Mouse (Mus musculus) kidney, postnatal 4 days (tissue): ENCODE results near the gene Catip.

Experiments used
- DNase-seq, 2 experiments: peaks; one replicate each; pipeline ENCODE4 v3.0.0; 2021; ENCODE audit warnings: mixed read lengths in 2 of 2

Gene Catip

DNA sequence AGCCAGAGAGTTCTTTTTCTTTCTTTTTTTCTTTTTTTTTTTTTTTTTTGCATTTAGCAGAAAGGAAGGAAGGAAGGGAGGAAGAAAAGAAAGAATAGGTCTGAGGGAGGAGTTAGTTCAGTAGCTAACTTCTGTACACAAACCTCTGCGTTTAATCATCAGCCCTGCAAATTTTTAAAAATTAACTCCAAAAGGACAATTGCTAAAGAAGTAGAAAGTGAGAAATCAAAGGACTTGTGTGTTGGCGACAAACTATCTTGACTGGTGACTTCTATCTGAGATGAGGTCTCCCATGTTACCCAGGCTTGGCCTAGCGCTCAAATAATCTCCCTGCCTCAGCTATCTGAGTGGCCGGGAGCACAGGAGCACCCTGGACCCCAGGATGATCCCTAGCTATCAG lies 42.3 kb downstream of the Catip start:
- DNase-seq = no peak

DNA sequence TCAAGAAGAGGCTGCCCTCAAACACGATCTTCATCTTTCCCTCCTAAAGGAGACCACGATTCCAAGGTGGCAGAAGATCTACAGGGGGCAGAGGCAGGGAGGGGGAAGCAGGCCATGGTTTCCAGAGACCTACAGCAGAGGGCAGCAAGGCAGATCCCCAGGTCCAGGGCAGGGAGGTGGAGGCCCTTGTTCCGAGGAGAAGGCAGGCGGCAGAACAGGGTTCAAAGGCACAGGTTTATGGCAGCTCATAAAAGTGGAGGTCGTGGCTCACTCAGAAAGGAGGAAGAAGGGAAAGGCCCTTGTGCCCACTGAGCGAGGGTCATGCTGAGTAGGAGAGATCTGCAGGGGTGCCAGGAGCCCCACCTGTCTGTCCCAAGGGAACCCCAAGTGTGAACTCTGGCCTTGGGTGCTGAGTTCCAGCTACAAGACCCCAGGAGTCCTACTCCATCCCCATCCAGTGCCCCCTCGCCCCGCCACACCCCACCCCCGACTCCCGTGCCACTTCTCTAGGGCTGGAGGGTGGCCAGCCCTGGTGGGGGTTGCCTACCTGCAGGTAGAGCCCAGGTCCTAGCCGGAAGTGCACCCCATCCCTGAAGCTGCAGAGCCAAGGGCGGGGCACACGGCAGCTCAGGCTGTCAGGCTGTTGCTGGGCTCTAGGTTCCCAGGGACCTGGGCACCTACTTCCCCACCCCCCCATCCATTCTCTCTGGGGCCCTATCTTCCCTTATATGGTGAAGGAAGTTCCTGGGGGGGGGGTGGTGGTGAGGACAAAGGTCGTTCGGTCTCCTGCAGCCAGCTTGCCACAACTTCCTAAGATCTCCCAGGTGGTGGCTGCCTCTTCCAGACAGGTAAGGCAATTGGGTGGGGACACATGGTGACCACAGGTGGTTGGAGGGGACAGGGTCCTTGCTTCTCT lies 46.9 kb downstream of the Catip start, which contains the start of gene Vil1:
Vil1 (plus strand) TSS at position 788 of the 916 bp plus-strand sequence.
- DNase-seq = peak in 1 of 2 experiments; percentile 48

DNA sequence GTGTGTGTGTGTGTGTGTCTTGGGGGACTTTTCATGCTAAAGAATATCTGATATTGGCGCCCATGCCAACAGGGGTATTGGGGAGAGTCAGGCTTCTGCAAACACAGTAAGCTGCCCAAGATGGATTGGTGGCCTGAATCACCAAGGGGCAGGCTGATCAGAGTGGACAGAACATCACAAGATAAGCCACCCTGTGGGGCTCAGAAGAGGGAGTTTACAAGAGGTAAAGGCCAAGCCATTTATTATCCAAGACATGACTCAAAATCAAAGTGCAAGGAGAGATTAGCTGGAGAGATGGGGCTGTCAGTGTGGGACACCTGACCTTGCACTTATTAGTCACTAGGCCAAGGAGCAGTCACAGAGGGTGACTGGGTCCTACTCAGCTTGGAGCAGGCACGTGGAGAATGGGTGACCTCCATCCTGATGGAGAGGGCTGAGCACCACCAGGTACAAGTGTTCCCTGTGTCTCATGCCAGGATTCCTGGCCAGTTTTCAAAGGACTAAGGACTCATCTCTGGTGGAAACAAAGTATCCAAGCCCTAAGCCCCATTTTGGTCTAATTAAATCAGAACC lies 49.9 kb downstream of the Catip start:
- DNase-seq = no peak

DNA sequence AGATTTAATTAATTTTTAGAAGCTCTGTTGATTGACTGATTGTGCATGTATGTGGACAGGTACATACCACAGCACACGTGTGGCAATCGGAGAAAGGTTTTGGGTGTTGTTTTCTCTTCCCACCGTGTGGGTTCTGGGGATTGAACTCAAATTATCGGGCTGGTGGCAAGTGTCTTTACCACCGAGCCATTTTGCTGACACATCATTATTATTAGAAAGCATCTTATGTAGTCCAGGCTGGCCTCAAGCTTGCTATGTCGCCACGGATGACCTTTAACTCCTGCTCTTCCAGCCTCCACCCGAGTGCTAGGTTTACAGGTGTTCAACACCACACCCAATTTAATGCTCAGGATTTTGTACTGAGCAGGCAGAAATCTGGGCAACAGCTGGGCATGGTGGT lies 50.8 kb downstream of the Catip start:
- DNase-seq = no peak

DNA sequence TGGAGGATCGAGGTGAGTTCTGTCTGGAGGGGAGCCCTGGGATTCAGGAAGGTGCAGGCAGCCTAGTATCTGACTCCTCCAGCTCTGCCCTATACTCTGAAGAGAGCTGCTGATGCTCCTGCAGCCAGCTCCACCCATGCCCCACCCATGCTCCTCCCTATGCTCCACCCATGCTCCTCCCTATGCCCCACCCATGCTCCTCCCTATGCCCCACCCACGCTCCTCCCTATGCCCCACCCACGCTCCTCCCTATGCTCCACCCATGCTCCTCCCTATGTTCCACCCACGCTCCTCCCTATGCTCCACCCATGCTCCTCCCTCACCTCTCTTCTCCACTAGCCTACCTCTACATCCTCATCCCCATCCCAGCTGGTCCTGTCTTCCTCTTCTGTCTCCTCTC lies 53.2 kb downstream of the Catip start:
- DNase-seq = peak; percentile 71 to 78
